Mouse (Mus musculus) layer of hippocampus, postnatal 14 days (tissue): Measurements from ENCODE around the gene Serpine2. TPM values are rescaled to one million over a fixed set of nuclear protein-coding genes. Genes with fewer than 3 reads are reported as not detected.

Experiments used
- DNase-seq, 2 experiments: peaks; one replicate each; pipeline ENCODE4 v3.0.0; 2021 to 2022; ENCODE audit warnings: low spot score in 2 of 2, mixed read lengths in 1 of 2
- long read RNA-seq, 2 experiments: library from polyadenylated mRNA; stranded (forward); transcript quantifications; one replicate each; pipeline ENCODE4 v2.0.0; 2021
- total RNA-seq, 2 experiments: library from RNA; stranded (reverse); gene quantifications; 2 replicates each; pipeline ENCODE4 v1.2.3; 2021

The Serpine2 gene
- total RNA-seq = 100 to 1,000 TPM; 178 to 195 TPM
- long read RNA-seq, experiment 1, transcript Serpine2-201 (9 exons, 2,210 nt) = major isoform, 495 of 521 reads
- long read RNA-seq, experiment 1, partial matches to known transcripts = 10 of 521 reads
- long read RNA-seq, experiment 1, other reads (novel, unspliced or antisense) = 12 of 521 reads
- long read RNA-seq, experiment 2, transcript Serpine2-201 (9 exons, 2,210 nt) = major isoform, 491 of 519 reads
- long read RNA-seq, experiment 2, partial matches to known transcripts = 9 of 519 reads
- long read RNA-seq, experiment 2, other reads (novel, unspliced or antisense) = 18 of 519 reads

- peak; percentile 29 to 71 for DNase-seq
Observed at GRCm38 (mm10) chr1:79861130-79861942, at the start of gene Serpine2. Gene Serpine2 (minus strand): TSS chr1:79861180.

GRCm38 (mm10) chr1:79907811-79908210 lies 46.8 kb upstream of the Serpine2 start:
- DNase-seq = no peak

GRCm38 (mm10) chr1:79905241-79905640 lies 44.3 kb upstream of the Serpine2 start:
- no peak for DNase-seq

DNA sequence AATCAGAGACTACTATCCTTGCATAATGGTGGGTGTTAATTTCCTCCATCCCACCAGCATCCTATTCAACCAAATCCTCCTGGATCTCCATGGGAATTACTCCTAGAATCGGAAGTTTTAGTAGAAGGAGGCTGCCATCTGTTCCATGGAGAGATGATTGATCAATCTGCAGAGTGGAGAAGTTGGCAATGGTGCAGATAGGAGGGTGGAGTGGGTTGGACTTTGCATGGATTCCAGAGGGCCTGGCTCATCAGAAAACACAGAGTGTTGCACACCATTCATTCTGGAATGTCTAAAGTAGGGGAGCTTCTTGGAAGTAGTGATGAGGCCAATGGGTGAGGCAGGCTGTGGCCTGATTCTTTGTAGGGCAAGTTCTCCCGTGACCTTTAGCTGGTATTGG lies 41.9 kb upstream of the Serpine2 start:
- DNase-seq = peak in 1 of 2 experiments; percentile 65

- no peak for DNase-seq
Observed at GRCm38 (mm10) chr1:79882648-79883047, 21.7 kb upstream of the Serpine2 start.

GRCm38 (mm10) chr1:79874741-79875140 lies 13.8 kb upstream of the Serpine2 start:
- no peak for DNase-seq

DNA sequence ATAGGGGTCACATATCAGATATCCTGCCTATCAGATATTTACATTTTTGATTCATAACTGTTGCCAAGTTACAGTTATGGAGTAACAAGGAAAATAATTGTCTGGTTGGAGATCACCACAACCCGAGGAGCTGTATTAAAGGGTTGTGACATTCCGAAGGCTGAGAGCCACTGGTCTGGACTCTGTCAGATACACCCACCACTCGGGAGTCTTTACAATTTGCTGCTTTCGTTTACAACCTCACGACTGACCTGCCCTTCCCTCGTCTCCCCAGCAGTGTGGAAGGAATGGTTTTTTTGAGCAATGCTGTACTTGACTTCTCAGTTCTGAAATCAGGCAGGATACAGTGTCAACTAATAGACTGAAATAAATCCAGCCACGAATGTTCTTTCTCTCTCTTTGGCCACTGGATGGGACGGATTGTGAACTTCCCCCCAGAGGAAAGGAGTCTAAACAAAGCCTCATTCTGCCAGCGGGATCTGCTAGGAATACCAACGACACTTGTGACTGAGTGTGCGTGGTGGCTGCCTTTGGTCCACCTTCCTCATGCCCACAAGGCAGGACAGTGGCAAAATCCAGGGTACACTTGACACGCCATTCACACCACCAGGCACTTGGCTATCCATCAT lies 455 bp downstream of the Serpine2 start:
- DNase-seq = peak; percentile 31 to 49

DNA sequence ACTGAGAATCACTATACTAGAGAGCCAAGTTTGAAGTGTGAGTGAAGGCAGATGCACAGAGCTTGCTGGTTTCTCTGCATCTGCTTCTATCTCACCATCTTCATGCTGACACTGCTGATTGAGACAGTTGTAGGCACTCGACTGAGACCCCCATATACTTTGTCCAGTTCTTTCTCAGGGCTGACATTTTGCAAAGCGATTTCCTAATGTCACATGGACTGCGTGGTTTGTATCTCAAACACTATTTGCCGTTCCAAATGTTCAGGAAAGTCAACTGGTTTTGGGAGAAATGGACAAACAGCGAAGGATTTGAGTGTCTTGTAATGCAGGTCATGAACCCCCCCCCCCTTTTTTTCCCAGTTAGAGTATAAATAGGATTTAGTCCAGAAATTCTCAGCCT lies 1.0 kb downstream of the Serpine2 start:
- no peak for DNase-seq

GRCm38 (mm10) chr1:79859026-79859425 lies 2.0 kb downstream of the Serpine2 start:
- no peak for DNase-seq

DNA sequence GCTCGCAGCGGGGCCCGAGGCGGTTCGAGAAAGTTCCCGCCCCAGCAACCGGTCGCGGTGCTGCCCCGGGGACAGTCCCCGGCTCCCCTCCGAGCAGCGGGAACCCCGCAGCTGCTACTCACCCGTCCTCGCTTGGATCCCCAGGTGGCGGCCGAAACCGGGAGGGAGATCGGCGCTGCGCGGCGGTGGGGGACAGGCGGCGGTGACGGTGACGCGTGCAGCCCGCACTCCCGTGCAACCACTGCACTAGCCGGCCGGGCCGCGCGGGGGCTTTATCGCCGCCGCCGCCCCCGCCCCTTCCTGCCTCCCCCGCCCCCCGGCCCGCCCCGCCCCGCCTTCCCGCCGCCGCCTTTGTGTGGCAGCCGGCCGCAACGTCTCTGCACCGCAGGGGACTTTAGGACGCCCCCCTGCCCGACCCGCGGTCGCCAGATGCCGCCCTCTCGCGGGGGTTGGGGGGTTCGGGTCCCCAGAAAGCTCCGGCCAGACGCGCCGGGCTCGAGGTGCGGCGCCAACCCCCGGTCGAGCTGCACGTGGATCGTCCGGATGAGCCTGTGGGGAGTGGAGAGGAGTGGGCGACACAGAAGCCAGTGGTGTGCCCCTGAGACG lies 2.5 kb downstream of the Serpine2 start:
- DNase-seq = peak; percentile 15 to 27

DNA sequence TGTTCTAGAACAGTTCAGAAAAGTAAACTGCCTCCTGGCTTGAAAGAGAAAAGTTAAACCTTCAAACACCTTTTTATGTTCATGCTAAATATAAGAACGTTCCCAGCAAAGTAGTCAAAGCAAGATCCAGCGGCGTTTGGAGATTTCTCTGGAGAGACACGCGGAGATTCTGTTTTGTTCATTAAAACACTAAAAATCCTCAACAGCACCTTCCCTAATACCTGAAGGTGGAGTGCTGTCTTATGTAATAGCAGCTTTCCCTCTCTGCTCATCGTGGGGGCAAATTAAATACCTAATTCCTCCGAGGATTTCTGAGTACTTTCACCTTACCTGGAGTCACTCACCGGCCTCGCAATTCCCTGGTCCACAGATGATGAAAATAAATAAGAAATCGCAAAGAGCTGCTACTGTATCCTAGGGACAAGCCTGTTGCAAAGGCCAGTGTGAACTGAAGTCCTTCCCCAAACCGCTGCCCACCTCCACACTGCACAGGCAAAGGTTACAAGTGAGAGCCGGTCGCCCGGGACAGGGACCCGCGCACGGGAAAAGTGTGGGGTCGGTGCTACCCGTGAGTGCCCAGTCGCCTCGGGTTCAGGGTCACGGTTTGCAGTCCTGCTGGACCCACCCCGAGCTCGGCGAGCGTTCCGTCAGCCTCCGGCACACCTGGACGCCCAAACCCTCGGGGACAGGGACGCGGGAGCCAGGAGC lies 3.1 kb downstream of the Serpine2 start:
- no peak for DNase-seq

DNA sequence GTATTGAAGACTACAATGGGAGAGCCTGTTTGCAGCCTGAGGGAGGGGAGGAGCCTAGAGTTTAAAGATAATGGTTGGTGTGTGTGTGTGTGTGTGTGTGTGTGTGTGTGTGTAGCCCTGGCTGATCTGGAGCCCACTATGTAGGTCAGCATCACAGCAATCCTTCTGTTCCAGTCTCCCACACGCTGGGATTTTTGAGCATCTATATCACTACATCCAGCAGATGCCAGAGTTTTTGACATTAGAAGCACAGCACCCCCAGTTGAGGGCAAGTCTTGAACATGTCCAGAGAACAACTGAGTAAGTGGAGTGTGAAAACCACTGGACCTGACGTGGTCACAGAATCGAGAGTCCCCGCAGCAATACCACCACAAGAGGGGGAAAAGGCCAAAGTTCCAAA lies 4.2 kb downstream of the Serpine2 start:
- DNase-seq = no peak

DNA sequence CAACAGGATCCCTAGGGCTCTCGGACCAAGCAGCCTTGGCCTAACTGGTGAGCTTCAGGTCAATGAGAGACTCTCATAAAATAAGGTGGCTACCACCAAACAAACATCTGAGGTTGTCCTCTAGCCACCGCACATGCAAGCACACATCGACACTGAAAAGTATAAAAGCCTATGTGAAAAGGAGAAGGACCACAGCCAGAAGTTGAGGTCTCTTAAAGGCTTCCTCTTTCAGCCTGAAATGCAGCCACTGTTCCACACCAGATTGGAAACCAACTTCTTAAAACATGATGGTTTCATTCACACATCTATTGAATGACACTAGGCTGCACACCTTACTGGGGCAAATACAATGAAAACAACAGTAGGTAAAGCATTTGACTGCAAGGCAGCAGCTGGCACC lies 7.5 kb downstream of the Serpine2 start:
- DNase-seq = no peak

- no peak for DNase-seq
Observed at GRCm38 (mm10) chr1:79850341-79850740, 10.6 kb downstream of the Serpine2 start.

DNA sequence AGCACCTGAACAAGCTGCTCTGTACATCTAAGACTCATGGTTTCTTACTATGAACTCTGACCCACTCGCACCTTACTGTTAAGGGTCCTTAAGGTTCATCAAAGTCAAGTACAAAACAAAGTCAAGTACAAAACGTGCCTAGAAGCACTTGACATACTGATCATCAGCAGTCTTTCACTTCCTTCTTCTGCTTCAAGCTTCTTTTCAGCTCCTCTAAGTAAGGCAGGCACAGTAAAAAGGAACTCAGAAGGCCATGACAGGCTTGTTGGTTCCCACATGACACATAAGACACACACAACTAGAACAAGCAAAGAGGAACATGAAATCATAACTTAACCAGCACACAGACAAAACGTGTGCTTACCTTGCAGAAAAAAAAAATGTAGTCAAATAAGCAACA lies 12.3 kb downstream of the Serpine2 start:
- no peak for DNase-seq

DNA sequence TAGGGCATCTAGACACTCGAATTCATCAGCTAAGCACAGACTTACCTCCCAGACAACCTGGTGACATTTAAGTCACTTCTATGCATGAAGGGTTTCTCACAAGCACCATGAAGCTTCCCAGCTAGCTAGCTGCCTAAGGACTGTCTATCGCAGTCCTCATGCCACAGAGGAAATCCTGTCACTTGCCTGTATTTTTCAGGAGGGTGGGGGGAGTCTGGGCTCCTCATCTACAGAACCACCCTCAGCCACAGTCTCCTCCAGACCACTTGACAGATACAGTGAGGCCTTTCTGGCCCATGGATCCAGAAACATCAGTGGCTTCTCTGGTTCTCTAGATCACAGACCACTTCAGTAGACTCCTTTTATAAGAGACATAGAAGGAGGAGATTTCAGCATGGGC lies 14.1 kb downstream of the Serpine2 start:
- no peak for DNase-seq

DNA sequence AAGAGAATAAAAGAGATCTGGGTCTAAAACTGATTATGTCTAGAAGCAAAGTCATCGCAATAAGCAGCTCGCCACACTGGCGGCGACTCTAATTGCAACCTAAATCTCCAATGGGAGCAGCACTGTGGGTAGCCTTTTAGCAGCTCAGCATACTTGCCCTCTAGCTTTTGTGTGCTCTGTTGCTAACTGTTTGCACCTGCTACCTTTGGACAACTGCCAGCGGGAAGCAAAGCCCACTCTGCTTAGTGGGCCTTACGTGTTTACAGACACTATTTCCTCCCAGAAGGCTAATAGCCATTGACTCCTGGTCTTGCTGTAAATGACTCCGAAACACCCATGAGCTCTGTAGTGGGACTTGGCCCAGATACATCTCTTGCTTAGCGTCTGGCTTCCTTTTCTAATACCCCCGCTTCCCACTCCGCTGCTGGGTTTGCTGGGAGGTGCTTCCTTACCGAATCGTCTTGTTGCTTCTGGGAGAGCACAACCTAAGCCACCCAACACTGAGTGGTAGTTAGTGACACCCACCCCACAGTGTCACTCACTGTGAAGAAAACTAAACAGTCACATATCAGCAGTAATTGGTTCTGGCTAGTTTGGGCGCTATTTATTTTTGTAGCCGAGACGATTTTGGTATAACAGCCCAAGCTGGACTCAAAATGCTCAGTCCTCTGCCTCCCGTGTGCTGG lies 28.1 kb downstream of the Serpine2 start:
- peak; percentile 20 to 35 for DNase-seq

GRCm38 (mm10) chr1:79823951-79824633 lies 36.9 kb downstream of the Serpine2 start:
- DNase-seq = no peak

GRCm38 (mm10) chr1:79822806-79823525 lies 38.0 kb downstream of the Serpine2 start:
- DNase-seq = peak in 1 of 2 experiments; percentile 63
